Mouse (Mus musculus): Measurements from ENCODE around the gene Bcas3.
"Not testable (repeated sequence)": the region's sequence is repeated elsewhere in the genome, so short reads cannot be mapped to it uniquely, and the experiment has no call there.

The Bcas3 gene

GRCm38 (mm10) chr11:85704062-85704748 lies 351.2 kb downstream of the Bcas3 start:
- DNase-seq (ENCODE audit: extremely low spot score, low read depth, low spot score): no peak

DNA sequence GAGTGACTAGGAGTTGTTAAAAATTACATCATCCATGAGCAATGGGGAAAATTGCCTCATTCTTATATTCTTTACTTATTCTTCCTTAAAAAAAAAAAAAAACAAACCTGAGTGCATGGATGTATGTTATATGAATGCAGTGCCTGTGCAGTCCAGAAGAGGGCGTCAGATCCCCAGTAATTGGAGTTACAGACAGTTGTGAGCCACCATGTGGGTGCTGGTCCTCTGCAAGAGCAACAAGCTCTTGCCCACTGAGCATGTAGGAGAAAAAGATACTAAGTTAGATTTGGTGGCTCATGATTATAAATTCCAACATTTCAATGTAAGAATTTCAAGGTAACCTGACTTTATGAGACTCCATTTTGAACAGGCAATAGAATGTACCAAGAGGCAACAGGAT lies 353.7 kb downstream of the Bcas3 start:
- DNase-seq (ENCODE audit: extremely low spot score, low read depth, low spot score): no peak

- DNase-seq (ENCODE audit: extremely low spot score, low read depth, low spot score): no peak
Measured at GRCm38 (mm10) chr11:85707496-85707895, 354.5 kb downstream of the Bcas3 start.

GRCm38 (mm10) chr11:85709147-85709546 lies 356.2 kb downstream of the Bcas3 start:
- DNase-seq (ENCODE audit: extremely low spot score, low read depth, low spot score): no peak

DNA sequence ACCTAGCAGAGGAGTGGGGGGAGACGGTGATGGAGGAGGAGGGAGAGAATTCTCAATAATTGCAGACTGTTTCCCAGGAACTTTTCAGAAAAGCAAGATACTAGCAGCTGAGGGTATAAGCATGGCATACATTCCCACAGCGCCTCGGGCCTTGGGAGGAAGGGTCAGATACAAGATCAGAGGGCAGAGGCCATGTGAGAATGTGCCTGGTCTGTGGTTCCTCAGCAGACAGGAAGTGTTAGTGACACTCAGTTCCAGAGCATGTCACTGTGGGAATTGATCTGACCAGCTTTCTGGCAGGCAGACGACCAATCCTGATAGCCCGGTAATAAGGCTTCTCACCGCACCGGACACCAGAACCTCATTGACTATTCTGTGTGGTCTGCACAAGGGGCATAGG lies 357.2 kb downstream of the Bcas3 start:
- DNase-seq (ENCODE audit: extremely low spot score, low read depth, low spot score): no peak

DNA sequence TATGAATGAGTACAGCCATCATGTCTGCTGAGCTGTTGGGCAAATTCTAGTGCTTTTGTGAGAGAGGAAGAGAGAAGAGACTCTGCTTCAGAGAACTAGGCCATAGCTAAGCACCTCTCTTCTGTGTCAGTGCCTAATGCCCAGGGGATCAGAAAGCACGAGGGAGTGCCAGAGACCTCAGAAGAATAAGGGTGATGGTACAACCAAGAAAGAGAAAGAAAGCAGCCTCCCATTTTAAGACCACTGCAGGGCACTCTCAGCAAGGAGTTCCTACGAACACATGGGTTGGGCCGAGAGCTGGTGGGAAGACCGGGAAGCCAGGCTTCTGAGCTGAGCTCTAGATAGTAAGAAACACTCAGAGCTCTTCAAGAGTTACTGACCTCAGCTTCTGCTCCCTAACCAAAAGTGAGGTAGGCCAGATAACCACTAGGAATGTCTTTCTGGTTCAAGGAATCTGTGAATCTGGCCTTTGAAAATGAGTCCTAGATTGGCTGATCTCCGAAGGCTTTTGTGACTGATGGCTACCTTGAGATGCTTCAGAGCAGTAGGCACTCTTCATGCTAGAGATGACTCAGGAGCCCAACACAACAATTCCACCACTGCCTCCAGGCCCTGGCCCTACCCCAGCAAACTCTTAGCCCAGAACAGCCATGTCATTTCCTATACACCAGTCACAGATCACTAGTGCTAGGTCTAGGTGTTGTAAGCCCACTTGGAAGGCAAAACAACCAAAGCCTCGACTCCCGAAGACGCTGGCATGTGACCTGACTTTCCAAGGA lies 359.2 kb downstream of the Bcas3 start:
- no peak for DNase-seq (ENCODE audit: extremely low spot score, low read depth, low spot score)

DNA sequence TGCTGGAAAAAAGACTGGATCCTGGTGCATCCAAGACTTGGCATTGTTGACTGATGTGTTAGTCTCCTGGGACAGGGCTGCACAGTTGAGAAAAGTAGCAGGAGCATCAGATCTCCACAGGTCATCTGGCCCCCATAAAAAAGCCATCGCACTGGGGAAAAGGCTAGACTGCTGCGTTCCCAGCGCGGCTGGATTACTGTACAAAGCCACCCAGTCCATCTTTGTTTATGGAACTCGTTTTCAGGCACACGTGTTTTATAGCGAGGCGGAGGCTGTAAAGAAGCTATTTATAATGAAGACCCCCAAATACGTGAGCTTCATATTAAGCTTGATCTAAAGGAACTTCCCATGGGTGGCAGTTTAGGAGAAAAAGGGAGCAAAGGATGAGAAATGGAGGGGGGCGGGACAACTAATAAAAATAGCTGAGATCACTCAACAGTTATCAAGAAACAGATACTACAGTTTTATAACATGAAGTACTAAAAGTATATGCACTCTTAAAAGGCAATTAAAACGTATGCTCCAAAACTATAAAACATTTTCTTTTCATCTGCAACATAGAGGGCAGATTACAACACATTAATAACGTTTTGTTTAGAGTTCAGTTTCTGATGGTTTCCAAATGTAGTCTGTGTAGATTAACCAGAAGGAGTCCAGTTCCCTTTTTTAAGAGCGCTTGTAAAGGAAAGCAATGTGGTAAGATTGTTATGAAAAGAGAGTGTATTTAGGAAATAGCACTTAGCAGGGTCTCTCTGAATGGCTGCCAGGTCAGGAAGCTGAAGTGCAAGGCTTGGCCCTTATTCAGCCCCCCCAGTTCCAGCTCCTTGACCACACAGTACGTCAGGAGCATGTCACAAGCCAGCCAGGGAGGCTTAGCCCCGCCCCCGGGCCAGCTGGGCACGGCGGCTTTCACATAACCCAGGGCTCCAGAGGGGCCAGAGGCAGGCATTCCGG lies 360.2 kb downstream of the Bcas3 start:
- no peak for DNase-seq (ENCODE audit: extremely low spot score, low read depth, low spot score)

DNA sequence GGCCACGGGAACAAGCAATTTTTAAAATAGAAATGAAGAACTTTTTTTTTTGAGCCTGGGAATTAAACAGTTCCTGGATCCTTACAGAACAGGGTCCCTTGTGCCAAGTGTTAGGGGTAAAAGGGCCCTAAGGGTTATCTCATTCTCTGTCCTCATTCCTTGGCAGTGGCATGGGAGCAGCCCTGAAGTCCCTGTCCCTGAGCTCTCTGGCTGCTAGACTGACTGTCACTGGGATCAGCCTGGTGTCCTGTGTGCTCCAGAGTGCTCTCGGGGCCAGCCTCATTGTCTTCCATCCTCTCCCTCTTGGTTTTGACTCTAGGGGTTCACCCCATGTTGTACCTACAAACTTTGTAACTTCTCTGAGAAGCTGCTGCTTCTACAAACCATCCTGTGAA lies 360.8 kb downstream of the Bcas3 start:
- DNase-seq (ENCODE audit: extremely low spot score, low read depth, low spot score): no peak

DNA sequence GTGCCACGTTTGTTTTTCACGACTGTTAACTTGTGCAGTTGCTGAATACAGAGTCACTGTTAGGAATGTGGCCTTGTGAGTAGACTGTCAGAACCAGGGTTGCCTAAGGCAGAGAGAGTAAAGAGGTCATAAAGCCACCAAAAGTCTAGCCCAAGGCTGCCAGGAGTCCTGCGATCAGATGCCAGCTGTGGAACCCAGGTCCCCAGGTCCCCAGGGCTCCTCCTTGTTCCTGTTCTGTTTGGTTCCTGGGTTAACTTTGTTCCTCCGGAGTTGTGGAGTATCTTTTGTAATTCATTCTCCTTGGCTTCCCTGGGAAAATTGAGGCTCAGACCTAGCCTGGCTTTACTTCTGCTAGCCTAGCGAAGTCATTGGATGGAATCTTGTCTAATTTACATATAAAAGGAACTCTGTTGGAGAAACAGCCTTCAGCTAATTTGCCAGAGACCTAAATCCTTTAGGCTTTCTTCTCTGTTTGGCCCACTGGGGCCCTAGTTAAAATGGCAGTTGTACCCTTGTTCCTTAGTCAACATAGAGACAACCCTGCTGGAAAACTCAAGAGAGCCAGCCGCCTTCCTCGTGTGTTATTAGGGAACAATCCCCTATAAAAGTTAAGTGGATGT lies 361.5 kb downstream of the Bcas3 start:
- no peak for DNase-seq (ENCODE audit: extremely low spot score, low read depth, low spot score)

DNA sequence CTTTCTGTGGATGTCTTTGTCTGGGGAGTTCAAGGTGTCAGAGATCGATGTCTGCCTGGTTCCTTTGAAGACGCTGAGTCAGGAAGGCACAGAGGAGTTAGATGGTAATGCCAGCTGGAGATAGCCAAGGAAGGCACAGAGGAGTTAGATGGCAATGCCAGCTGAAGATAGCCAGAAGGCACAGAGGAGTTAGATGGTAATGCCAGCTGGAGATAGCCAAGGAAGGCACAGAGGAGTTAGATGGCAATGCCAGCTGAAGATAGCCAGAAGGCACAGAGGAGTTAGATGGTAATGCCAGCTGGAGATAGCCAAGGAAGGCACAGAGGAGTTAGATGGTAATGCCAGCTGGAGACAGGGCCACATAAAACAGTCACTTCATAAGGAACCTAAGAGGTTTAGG lies 363.8 kb downstream of the Bcas3 start:
- DNase-seq (ENCODE audit: extremely low spot score, low read depth, low spot score): not testable (repeated sequence)

DNA sequence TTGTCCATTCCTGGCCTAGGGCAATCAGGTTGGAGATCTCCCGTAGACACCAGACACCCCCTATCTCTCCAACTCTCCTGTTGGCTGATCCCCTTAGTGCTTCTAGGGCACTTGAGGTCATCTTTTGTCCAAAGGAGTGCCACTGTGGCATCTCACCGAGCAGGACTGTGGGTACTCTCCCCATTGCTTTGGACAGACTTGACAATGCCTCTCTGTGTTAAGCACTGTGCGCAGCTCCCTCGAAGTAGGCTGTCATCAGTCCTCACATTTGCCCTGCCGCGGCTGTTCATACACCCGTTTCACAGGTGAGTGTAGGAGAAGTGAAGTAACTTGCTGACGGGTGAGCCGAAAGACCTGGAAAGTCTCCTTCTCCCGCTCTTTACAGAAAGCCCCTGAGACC lies 366.1 kb downstream of the Bcas3 start:
- DNase-seq (ENCODE audit: extremely low spot score, low read depth, low spot score): no peak

DNA sequence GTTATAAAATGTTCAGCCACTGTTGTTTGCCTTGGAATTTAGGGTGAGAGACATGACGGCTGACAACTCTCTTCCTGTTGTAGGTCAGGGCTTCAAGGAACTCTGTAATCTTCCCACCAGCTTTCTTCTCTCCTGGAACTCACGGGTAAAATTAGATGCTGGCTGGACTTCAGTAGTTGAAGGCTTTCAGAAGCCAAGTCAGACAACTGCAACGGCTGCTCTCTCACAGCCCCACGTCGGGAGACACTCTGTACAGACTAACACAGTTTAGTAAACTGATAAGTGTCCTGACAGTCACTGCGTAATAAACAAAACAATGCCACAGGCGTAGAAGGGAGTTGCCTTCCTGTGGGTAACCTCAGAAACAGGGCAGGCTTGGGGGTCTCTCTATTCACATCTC lies 366.8 kb downstream of the Bcas3 start:
- DNase-seq (ENCODE audit: extremely low spot score, low read depth, low spot score): no peak

DNA sequence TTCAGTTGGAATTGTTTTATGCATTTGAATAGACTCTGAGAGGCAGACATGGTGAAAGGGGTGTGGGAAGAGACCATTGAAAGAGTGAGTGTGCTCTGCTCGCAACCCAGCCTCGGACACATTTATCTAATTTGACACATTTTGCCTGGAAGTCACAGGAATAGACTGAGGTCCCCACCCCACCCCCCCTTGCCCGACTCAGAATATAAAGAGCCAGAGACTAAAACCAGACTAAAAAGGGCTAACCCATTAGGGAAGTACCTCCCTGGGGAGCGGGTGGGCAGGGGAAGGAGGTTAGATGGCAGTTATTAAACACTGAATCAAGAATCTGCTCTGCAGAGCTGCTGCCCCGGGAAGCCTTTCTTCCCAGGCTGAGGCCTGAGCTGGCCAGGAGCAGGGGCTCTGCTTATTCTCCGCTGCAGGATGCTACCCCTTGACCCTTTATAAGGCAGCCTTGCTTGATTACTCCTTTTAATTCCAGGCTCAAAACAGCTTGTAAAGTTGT lies 367.4 kb downstream of the Bcas3 start:
- DNase-seq (ENCODE audit: extremely low spot score, low read depth, low spot score): no peak

GRCm38 (mm10) chr11:85721986-85722385 lies 369.0 kb downstream of the Bcas3 start:
- DNase-seq (ENCODE audit: extremely low spot score, low read depth, low spot score): no peak

GRCm38 (mm10) chr11:85724159-85724558 lies 371.2 kb downstream of the Bcas3 start:
- no peak for DNase-seq (ENCODE audit: extremely low spot score, low read depth, low spot score)

DNA sequence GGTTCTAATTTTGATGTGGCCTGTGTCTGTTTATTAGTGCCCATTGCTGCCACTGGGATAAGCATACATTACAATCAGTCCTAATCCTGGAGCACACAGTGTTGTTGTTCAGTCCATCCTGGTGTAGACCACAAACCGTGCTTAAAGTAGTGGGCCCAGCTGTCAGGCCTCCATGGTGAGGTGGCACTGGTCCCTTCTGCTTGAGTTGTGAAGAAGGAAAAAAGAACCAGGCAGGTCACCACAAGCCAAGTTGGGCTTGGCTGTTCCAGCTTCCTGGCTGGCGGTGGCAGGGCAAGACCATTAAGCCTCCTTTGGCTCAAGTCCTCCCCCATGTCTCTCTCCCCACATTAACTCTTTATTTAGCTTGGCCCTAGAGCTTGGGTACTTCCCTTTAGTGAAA lies 376.8 kb downstream of the Bcas3 start:
- no peak for DNase-seq (ENCODE audit: extremely low spot score, low read depth, low spot score)

GRCm38 (mm10) chr11:85732462-85733012 lies 379.6 kb downstream of the Bcas3 start:
- no peak for DNase-seq (ENCODE audit: extremely low spot score, low read depth, low spot score)

DNA sequence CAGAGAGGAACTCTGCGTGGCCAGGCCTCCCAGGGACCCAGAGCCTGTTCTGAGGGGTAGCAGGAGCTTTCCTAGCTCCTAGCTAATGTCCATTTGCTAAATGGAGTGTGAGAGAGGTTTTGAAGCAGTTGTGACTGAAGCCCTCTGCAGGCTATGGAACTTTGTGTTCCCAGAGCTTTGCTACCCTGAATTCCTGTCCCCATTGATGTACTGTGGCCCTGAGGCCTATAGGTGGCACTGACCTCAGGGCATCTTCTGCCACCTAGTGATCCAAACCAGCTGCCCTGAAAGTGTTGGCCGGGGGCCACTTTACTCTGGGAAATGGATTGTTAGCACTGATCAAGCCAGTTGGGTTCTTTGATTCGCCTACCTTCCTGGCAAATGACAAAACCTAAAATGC lies 380.6 kb downstream of the Bcas3 start:
- no peak for DNase-seq (ENCODE audit: extremely low spot score, low read depth, low spot score)

GRCm38 (mm10) chr11:85734317-85735211 lies 381.6 kb downstream of the Bcas3 start:
- no peak for DNase-seq (ENCODE audit: extremely low spot score, low read depth, low spot score)

GRCm38 (mm10) chr11:85737227-85737626 lies 384.3 kb downstream of the Bcas3 start:
- DNase-seq (ENCODE audit: extremely low spot score, low read depth, low spot score): no peak

Data from hindlimb bud, embryonic 11.5 days (tissue).